Mouse (Mus musculus): ENCODE results near the gene Krtap4-8. TPM values are rescaled to one million over a fixed set of nuclear protein-coding genes. Genes with fewer than 3 reads are reported as not detected.
"Not testable (repeated sequence)": the region's sequence is repeated elsewhere in the genome, so short reads cannot be mapped to it uniquely, and the experiment has no call there.

Gene Krtap4-8
- not detected in 2 replicates for total RNA-seq (2021)
- long read RNA-seq, experiment 1 = 0 reads
- long read RNA-seq, experiment 2 = 0 reads

DNA sequence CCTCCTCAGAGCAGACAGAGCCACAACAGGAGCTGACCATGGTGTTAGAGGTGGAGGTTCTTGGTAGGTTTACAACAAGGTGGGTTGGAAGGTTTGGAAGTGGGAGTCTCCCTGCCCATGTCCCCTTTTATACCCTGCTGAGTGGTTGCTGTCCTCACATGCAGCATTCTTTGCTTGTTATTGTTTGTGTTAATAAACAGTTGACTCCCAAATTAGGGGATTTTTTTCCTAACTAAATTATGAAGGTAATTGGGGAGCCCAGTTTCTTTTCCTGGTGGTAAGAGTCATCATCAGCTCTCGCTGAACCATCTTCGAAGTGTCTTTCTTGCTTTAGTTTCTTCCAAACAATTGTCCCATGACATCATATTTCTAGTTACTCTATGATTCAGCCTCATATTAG lies at the start of gene Krtap4-8:
TSS of gene Krtap4-8 (minus strand) at position 101 of the 400 bp plus-strand sequence.
- no peak for DNase-seq

DNA sequence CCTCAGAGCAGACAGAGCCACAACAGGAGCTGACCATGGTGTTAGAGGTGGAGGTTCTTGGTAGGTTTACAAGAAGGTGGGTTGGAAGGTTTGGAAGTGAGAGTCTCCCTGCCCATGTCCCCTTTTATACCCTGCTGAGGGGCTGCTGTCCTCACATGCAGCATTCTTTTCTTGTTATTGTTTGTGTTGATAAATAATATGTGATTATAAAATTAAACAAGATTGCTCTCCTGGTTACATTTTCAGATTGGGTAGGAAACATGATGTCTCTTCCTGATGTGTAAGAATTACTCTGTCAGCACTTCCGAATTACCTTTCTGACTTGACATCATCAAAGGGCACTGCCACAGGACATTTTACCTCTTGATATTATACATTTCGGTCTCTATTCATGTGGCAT lies 35.1 kb upstream of the Krtap4-8 start, which contains the start of gene Gm11564:
TSS of gene Gm11564 (minus strand) at position 101 of the 400 bp plus-strand sequence.
- not testable (repeated sequence) for DNase-seq

DNA sequence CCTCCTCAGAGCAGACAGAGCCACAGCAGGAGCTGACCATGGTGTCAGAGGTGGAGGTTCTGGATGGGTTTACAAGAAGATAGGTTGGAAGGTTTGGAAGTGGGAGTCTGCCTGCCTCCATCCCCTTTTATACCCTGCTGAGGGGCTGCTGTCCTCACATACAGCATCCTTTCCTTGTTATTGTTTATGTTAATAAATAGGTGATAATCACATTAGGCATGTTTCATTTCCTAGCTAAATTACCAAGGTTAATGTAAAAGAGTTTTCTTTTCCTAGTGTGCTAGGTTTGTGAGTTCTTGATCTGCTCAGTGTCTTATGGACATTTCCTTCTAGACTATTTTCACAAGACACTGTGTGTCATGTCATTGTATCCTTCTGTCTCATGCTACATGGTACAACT lies 29.3 kb upstream of the Krtap4-8 start, which contains the start of gene Krtap4-13:
TSS of gene Krtap4-13 (minus strand) at position 101 of the 400 bp plus-strand sequence.
- DNase-seq = not testable (repeated sequence)

DNA sequence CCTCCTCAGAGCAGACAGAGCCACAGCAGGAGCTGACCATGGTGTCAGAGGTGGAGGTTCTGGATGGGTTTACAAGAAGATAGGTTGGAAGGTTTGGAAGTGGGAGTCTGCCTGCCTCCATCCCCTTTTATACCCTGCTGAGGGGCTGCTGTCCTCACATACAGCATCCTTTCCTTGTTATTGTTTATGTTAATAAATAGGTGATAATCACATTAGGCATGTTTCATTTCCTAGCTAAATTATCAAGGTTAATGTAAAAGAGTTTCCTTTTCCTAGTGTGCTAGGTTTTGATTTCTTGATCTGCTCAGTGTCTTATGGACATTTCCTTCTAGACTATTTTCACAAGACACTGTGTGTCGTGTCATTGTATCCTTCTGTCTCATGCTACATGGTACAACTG lies 23.8 kb upstream of the Krtap4-8 start, which contains the start of gene Gm11554:
TSS of gene Gm11554 (minus strand) at position 101 of the 400 bp plus-strand sequence.
- not testable (repeated sequence) for DNase-seq

DNA sequence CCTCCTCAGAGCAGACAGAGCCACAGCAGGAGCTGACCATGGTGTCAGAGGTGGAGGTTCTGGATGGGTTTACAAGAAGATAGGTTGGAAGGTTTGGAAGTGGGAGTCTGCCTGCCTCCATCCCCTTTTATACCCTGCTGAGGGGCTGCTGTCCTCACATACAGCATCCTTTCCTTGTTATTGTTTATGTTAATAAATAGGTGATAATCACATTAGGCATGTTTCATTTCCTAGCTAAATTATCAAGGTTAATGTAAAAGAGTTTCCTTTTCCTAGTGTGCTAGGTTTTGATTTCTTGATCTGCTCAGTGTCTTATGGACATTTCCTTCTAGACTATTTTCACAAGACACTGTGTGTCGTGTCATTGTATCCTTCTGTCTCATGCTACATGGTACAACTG lies 18.3 kb upstream of the Krtap4-8 start, which contains the start of gene Gm11569:
TSS of gene Gm11569 (minus strand) at position 101 of the 400 bp plus-strand sequence.
- DNase-seq = not testable (repeated sequence)

DNA sequence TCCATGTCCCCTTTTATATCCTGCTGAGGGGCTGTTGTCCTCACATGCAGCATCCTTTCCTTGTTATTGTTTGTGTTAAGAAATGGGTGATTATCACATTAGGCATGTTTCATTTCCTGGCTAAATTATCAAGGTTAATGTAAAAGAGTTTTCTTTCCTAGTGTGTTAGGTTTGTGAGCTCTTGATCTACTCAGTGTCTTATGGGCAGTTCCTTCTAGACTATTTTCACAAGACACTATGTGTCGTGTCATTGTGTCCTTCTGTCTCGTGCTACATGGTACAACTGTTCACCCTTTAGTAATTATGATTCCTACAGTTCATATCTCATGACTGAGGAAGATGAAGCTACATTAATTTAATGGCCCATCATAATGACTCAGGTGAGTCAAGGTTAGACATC lies 12.9 kb upstream of the Krtap4-8 start, which contains the start of gene Gm11596:
TSS of gene Gm11596 (minus strand) at position 101 of the 400 bp plus-strand sequence.
- no peak for DNase-seq

DNA sequence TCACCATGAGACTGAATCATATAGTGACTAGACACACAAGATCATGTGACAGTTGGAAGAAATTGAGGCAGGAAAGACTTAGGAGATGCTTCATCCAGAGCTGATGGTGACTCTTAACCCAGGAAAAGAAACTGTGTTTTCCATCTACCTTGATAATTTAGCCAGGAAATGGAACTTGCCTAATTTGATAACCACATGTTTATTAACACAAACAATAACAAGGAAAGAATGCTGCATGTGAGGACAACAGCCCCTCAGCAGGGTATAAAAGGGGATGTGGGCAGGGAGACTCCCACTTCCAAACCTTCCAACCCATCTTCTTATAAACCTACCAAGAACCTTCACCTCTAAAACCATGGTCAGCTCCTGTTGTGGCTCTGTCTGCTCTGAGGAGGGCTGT lies 4.4 kb upstream of the Krtap4-8 start, which contains the start of gene Krtap4-9:
TSS of gene Krtap4-9 (plus strand) at position 301 of the 400 bp plus-strand sequence.
- not testable (repeated sequence) for DNase-seq

DNA sequence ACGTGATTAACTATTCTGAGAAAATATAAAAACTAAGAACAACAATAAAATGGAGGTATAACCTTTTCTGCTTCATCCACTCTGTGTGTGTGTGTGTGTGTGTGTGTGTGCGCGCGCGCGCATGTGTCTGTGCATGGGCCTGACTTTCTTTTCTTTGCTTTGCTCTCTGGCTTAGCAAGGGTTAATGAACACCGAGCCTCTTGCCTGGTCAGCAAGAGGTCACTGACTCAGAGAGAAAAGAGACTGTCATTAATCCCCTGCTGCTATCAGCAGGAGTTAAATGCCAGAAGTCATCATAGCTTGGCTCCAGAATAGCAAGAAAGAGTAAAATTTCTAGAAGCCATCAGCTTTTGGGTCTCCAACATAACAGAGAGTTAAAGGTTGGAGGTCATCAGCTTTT lies 2.1 kb downstream of the Krtap4-8 start:
- DNase-seq = no peak

DNA sequence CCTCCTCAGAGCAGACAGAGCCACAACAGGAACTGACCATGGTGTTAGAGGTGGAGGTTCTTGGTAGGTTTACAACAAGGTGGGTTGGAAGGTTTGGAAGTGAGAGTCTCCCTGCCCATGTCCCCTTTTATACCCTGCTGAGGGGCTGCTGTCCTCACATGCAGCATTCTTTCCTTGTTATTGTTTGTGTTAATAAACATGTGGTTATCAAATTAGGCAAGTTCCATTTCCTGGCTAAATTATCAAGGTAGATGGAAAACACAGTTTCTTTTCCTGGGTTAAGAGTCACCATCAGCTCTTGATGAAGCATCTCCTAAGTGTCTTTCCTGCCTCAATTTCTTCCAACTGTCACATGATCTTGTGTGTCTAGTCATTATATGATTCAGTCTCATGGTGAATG lies 7.7 kb downstream of the Krtap4-8 start, which contains the start of gene Gm11595:
TSS of gene Gm11595 (minus strand) at position 101 of the 400 bp plus-strand sequence.
- DNase-seq = not testable (repeated sequence)

DNA sequence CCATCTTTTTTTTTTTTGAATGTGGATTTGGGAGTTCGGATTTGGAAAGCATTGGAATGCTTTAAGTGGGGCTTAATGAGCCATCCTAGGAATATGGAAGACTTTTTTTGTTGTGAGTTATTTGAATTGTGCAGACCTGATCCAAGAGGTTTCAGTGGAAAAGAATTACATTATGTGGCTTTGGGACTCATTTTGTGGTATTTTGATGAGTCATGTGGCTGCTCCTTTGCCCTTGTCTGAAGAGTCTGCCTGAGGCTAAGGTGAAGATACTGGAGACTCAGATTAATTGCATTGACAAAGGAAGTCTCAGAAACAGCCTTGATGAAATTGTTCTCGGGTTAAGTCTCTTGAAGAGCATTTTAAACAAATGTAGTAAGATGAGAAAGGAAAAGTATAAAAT lies 12.1 kb downstream of the Krtap4-8 start:
- no peak for DNase-seq

DNA sequence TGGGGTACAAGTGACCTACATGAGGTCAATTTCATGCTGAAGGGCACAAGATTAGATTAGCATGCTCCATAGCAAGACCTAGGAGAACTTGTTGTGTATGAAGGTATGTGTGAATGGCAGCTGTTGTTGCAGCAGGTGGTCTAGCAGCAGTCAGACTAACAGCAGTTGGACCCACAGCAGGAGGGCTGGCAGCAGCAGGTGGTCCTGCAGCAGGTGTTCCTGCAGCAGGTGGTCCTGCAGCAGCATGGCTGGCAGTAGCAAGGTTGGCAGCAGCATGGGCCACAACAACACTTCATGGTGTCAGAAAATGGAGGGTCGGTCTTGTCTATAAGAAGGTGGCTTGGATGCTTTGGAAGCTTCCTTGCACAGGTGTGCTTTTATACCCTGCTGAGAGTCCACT lies 21.6 kb downstream of the Krtap4-8 start:
- no peak for DNase-seq

DNA sequence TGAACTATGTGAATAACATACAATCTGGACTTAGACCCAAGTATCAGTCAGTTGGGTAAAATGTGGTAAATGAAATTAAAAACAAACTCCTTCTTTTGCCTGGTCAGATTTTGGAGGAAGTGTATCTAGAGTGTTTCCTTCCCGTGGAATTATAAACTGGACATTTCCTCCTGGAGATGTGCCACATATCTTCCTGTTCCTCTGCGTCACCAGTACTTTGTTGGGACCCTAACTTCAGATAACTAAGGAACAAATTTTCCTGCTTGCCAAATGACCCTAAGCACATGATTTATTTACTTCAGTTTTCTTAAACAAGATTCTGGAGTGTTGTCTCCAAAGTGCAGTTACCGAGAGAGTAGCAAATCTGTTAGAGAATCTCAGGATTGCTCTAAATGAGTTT lies 36.5 kb downstream of the Krtap4-8 start:
- DNase-seq = no peak

DNA sequence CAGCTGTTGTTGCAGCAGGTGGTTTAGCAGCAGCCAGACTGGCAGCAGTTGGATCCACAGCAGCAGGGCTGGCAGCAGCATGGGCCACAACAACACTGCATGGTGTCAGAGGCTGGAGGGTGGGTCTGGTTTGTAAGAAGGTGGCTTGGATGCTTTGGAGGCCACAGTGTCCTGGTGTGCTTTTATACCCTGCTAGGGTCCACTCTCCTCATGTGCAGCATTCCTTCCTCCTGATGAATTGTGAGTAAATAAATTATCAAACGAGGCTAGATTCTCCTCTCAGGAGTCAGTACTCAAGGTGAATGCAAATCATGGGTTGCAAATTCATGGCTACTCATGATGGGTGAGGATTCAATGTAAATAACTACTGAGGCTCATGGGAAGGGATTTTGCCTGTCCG lies 46.3 kb downstream of the Krtap4-8 start, which contains the start of gene Gm14180:
TSS of gene Gm14180 (minus strand) at position 101 of the 400 bp plus-strand sequence.
- no peak for DNase-seq

Other genes starting within 250 kb of the Krtap4-8 start
- not detected in 2 replicates for gene Krt40, start 237.5 kb downstream of the Krtap4-8 start, total RNA-seq (2021)
- gene Krtap3-3, start 229.8 kb downstream of the Krtap4-8 start, total RNA-seq (2021) = not detected in 2 replicates
- not detected in 2 replicates for gene Krtap3-2, start 223.9 kb downstream of the Krtap4-8 start, total RNA-seq (2021)
- gene Gm11939, start 221.2 kb downstream of the Krtap4-8 start, total RNA-seq (2021) = not detected in 2 replicates
- gene Krtap3-1, start 214.1 kb downstream of the Krtap4-8 start, total RNA-seq (2021) = not detected in 2 replicates
- gene Krtap1-5, start 199.7 kb downstream of the Krtap4-8 start, total RNA-seq (2021) = not detected in 2 replicates
- not detected in 2 replicates for gene Krtap1-4, start 197.1 kb downstream of the Krtap4-8 start, total RNA-seq (2021)
- not detected in 2 replicates for gene Krtap1-3, start 189.4 kb downstream of the Krtap4-8 start, total RNA-seq (2021)
- gene Krtap9-3, start 182.6 kb downstream of the Krtap4-8 start, total RNA-seq (2021) = not detected in 2 replicates
- gene Gm11938, start 177.4 kb downstream of the Krtap4-8 start, total RNA-seq (2021) = not detected in 2 replicates
- gene Gm11937, start 170.5 kb downstream of the Krtap4-8 start, total RNA-seq (2021) = not detected in 2 replicates
- gene Krtap2-4, start 165.9 kb downstream of the Krtap4-8 start, total RNA-seq (2021) = not detected in 2 replicates
- not detected in 2 replicates for gene Gm11562, start 160.3 kb downstream of the Krtap4-8 start, total RNA-seq (2021)
- not detected in 2 replicates for gene Krtap4-1, start 152.5 kb downstream of the Krtap4-8 start, total RNA-seq (2021)
- not detected in 2 replicates for gene Krtap4-2, start 145.6 kb downstream of the Krtap4-8 start, total RNA-seq (2021)
- not detected in 2 replicates for gene Krtap4-7, start 136.6 kb downstream of the Krtap4-8 start, total RNA-seq (2021)
- not detected in 2 replicates for gene Gm11555, start 130.5 kb downstream of the Krtap4-8 start, total RNA-seq (2021)
- not detected in 2 replicates for gene Gm11563, start 121.7 kb downstream of the Krtap4-8 start, total RNA-seq (2021)
- gene Krtap4-6, start 114.7 kb downstream of the Krtap4-8 start, total RNA-seq (2021) = not detected in 2 replicates
- gene Gm14190, start 90.0 kb downstream of the Krtap4-8 start, total RNA-seq (2021) = not detected in 2 replicates
- gene Gm14180, start 46.4 kb downstream of the Krtap4-8 start, total RNA-seq (2021) = not detected in 2 replicates
- not detected in 2 replicates for gene Gm11595, start 7.8 kb downstream of the Krtap4-8 start, total RNA-seq (2021)
- gene Krtap4-9, start 4.5 kb upstream of the Krtap4-8 start, total RNA-seq (2021) = not detected in 2 replicates
- not detected in 2 replicates for gene Gm11596, start 12.8 kb upstream of the Krtap4-8 start, total RNA-seq (2021)
- not detected in 2 replicates for gene Gm11569, start 18.2 kb upstream of the Krtap4-8 start, total RNA-seq (2021)
- not detected in 2 replicates for gene Gm11554, start 23.7 kb upstream of the Krtap4-8 start, total RNA-seq (2021)
- not detected in 2 replicates for gene Krtap4-13, start 29.2 kb upstream of the Krtap4-8 start, total RNA-seq (2021)
- not detected in 2 replicates for gene Gm11564, start 35.0 kb upstream of the Krtap4-8 start, total RNA-seq (2021)
- gene 2300003K06Rik, start 57.4 kb upstream of the Krtap4-8 start, total RNA-seq (2021) = not detected in 2 replicates
- not detected in 2 replicates for gene Krtap4-16, start 70.9 kb upstream of the Krtap4-8 start, total RNA-seq (2021)
- gene Gm11568, start 77.2 kb upstream of the Krtap4-8 start, total RNA-seq (2021) = not detected in 2 replicates
- gene Gm11559, start 83.8 kb upstream of the Krtap4-8 start, total RNA-seq (2021) = not detected in 2 replicates
- gene Krtap9-1, start 92.7 kb upstream of the Krtap4-8 start, total RNA-seq (2021) = not detected in 2 replicates
- gene Gm11567, start 98.5 kb upstream of the Krtap4-8 start, total RNA-seq (2021) = not detected in 2 replicates
- not detected in 2 replicates for gene Krtap31-1, start 127.2 kb upstream of the Krtap4-8 start, total RNA-seq (2021)
- gene Gm11565, start 134.0 kb upstream of the Krtap4-8 start, total RNA-seq (2021) = not detected in 2 replicates
- not detected in 2 replicates for gene Krtap31-2, start 155.6 kb upstream of the Krtap4-8 start, total RNA-seq (2021)
- gene Krtap9-5, start 167.8 kb upstream of the Krtap4-8 start, total RNA-seq (2021) = not detected in 2 replicates
- not detected in 2 replicates for gene Krtap29-1, start 198.3 kb upstream of the Krtap4-8 start, total RNA-seq (2021)
- not detected in 2 replicates for gene Krtap16-1, start 205.9 kb upstream of the Krtap4-8 start, total RNA-seq (2021)
- gene Krtap17-1, start 213.3 kb upstream of the Krtap4-8 start, total RNA-seq (2021) = not detected in 2 replicates
- gene Krt33a, start 235.5 kb upstream of the Krtap4-8 start, total RNA-seq (2021) = not detected in 2 replicates
- not detected in 2 replicates for gene Krt33b, start 249.2 kb upstream of the Krtap4-8 start, total RNA-seq (2021)